In genomic region chr10:81605666-81605973, GRCm38 (mm10) we compare ENCODE assay signal across 8 mouse cellular contexts. TPM values are rescaled to one million over a fixed set of nuclear protein-coding genes. Genes with fewer than 3 reads are reported as not detected.
A peak's percentile ranks its signal among the peaks of the same experiment; 100 is the strongest.
DNase-seq lines count a peak whose midpoint lies in the region; ATAC-seq and TF ChIP-seq lines count a peak whose summit lies in the region.

No protein-coding gene starts in this region.

- no peaks in the 10 kb centered on the region for H3K36me3 ChIP-seq in heart, embryonic 11.5 days (ENCODE audit: control insufficient read depth, insufficient read depth, low read length)
- H3K36me3 ChIP-seq in C2C12 (ENCODE audit: control insufficient read depth, insufficient read depth): no peaks in the 10 kb centered on the region
- H3K36me3 ChIP-seq in forebrain, embryonic 11.5 days (ENCODE audit: control insufficient read depth, insufficient read depth, low read length): no peaks in the 10 kb centered on the region
- 0 out of 2 replicates have a peak, but pooled peaks cover 14% of the 10 kb centered on the region for H3K36me3 ChIP-seq in liver, embryonic 13.5 days

- TF ChIP-seq CTCF in C2C12 (IDR thresholded peaks at IDR 0.05; ENCODE audit: control insufficient read depth, insufficient read depth, insufficient read length): no peak

- H3K79me3 ChIP-seq in C2C12 (ENCODE audit: low read depth): no peaks in the 10 kb centered on the region

- H3K4me1 ChIP-seq in heart, embryonic 11.5 days (ENCODE audit: control insufficient read depth, insufficient read depth, low read length): peaks cover 14% of the 10 kb centered on the region
- peaks cover 5% of the 10 kb centered on the region for H3K4me1 ChIP-seq in forebrain, embryonic 11.5 days (replicated peaks; ENCODE audit: control insufficient read depth, insufficient read depth, low read length)
- H3K4me1 ChIP-seq in liver, embryonic 13.5 days (replicated peaks): peaks cover 53% of the 10 kb centered on the region

- no peak for DNase-seq in heart, postnatal 14 days
- no peak for DNase-seq in forebrain, embryonic 11.5 days (ENCODE audit: low spot score)
- DNase-seq in liver, embryonic 13.5 days: no peak
- DNase-seq in left cerebral cortex, adult 8-10 months (ENCODE audit: low spot score in 2 of 2): no peak
- DNase-seq in MN1 (ENCODE audit: low spot score): no peak
- DNase-seq in spleen, adult 18-20 months: no peak

- H3K4me3 ChIP-seq in heart, embryonic 11.5 days (ENCODE audit: low read depth, low read length): peak overlapping the region; percentile 44
- H3K4me3 ChIP-seq in C2C12 (ENCODE audit: insufficient read depth, poor library complexity, severe bottlenecking): no peak overlapping the region
- H3K4me3 ChIP-seq in forebrain, embryonic 11.5 days (ENCODE audit: low read depth, low read length): peak overlapping the region; percentile 38
- peak overlapping the region; percentile 73 for H3K4me3 ChIP-seq in liver, embryonic 13.5 days (replicated peaks)

- H3K4me2 ChIP-seq in heart, embryonic 11.5 days: peak overlapping the region; percentile 64
- peak overlapping the region; percentile 57 for H3K4me2 ChIP-seq in forebrain, embryonic 11.5 days (ENCODE audit: low read depth, low read length, severe bottlenecking)
- H3K4me2 ChIP-seq in liver, embryonic 13.5 days: peak overlapping the region; percentile 86

- intact Hi-C loops in heart, postnatal 14 days (cut with DNase I): loop anchor here (10.0 kb wide), 1 partner anchor 51 kb away; the partner anchor contains the start of gene Aes

- H3ac ChIP-seq in C2C12 (ENCODE audit: control insufficient read depth, insufficient read length, low read depth): peak overlapping the region; percentile 63

- 4% methylated on average over 14 of the region's 14 CpGs for WGBS in heart, embryonic 11.5 days (ENCODE audit: insufficient replicate concordance)
- WGBS in forebrain, embryonic 11.5 days: 6% methylated on average over 14 of the region's 14 CpGs
- WGBS in liver, embryonic 13.5 days (ENCODE audit: insufficient replicate concordance): 2% methylated on average over 14 of the region's 14 CpGs

- no peaks in the 10 kb centered on the region for H3K27me3 ChIP-seq in heart, embryonic 11.5 days (ENCODE audit: control insufficient read depth, insufficient read depth, low read length)
- no peaks in the 10 kb centered on the region for H3K27me3 ChIP-seq in C2C12 (ENCODE audit: control insufficient read depth, insufficient read depth, insufficient read length)
- H3K27me3 ChIP-seq in forebrain, embryonic 11.5 days (ENCODE audit: control insufficient read depth, insufficient read depth, low read length): peaks cover 14% of the 10 kb centered on the region
- H3K27me3 ChIP-seq in liver, embryonic 13.5 days: no peaks in the 10 kb centered on the region

- H3K9ac ChIP-seq in heart, embryonic 11.5 days (ENCODE audit: low read depth, low read length): peak overlapping the region; percentile 63
- peak overlapping the region; percentile 51 for H3K9ac ChIP-seq in forebrain, embryonic 11.5 days (ENCODE audit: low read length)
- H3K9ac ChIP-seq in liver, embryonic 13.5 days: peak overlapping the region; percentile 68

- H3K27ac ChIP-seq in heart, embryonic 11.5 days (ENCODE audit: low read depth, low read length): peak overlapping the region; percentile 70
- H3K27ac ChIP-seq in forebrain, embryonic 11.5 days (ENCODE audit: low read depth, low read length): peak overlapping the region; percentile 70
- H3K27ac ChIP-seq in liver, embryonic 13.5 days: peak overlapping the region; percentile 96

- H3K79me2 ChIP-seq in C2C12 (ENCODE audit: control insufficient read depth, insufficient read depth): no peaks in the 10 kb centered on the region

- ATAC-seq in heart, embryonic 11.5 days (replicated peaks; ENCODE audit: insufficient number of reproducible peaks, low FRiP score, low TSS enrichment): no peak
- peak; percentile 13 for ATAC-seq in forebrain, embryonic 11.5 days (replicated peaks; ENCODE audit: low FRiP score)
- peak; percentile 9; the same call in 1 of the 2 replicates for ATAC-seq in liver, embryonic 13.5 days (ENCODE audit: low read depth)

- H3K9me3 ChIP-seq in heart, embryonic 11.5 days (replicated peaks; ENCODE audit: control insufficient read depth, low read length): no peaks in the 10 kb centered on the region
- no peaks in the 10 kb centered on the region for H3K9me3 ChIP-seq in forebrain, embryonic 11.5 days (ENCODE audit: control insufficient read depth, low read length)
- no peaks in the 10 kb centered on the region for H3K9me3 ChIP-seq in liver, embryonic 13.5 days (replicated peaks)

TF ChIP-seq in C2C12, 6 proteins besides CTCF, POLR2A, EP300 and RAD21:
- TF ChIP-seq MAX (IDR thresholded peaks at IDR 0.05) (no peak), CEBPB (IDR thresholded peaks at IDR 0.05; ENCODE audit: low read depth) (no peak), MYOD1 (IDR thresholded peaks at IDR 0.05; ENCODE audit: control insufficient read depth, insufficient read length, low read depth) (no peak), USF1 (IDR thresholded peaks at IDR 0.05; ENCODE audit: low read depth) (no peak), FOSL1 (IDR thresholded peaks at IDR 0.05; ENCODE audit: insufficient read depth, low read length, poor library complexity, severe bottlenecking) (no peak), MYOG (IDR thresholded peaks at IDR 0.05; ENCODE audit: control insufficient read depth, extremely low read depth, insufficient read length) (no peak)

RNA-seq across cellular contexts. Expression of gene BC025920, which starts 0.5 kb away (rescaled TPM):
- 0.25 and 0.63 TPM in 2 replicates for polyA plus RNA-seq in heart, embryonic 11.5 days (2014; fragmentation: Nextera tagmentation; extraction: Ambion mirVana)
- total RNA-seq in heart, postnatal 14 days (2021): 1 to 10 TPM; 1.8 to 2.2 TPM
- polyA plus RNA-seq in C2C12 (2012; fragmentation: generic; extraction: Trizol): 0.25 TPM
- 1.6 and 2.1 TPM in 2 replicates for polyA plus RNA-seq in forebrain, embryonic 11.5 days (2014; fragmentation: Nextera tagmentation; extraction: Ambion mirVana)
- polyA plus RNA-seq in liver, embryonic 13.5 days (2015; fragmentation: Nextera tagmentation; extraction: Ambion mirVana): 0.50 and 0.56 TPM in 2 replicates
- 1 to 10 TPM; 3.3 to 5.4 (median 3.9) TPM for total RNA-seq in left cerebral cortex, adult 8-10 months (2022)

RNA-seq across cellular contexts. Expression of gene Tle6, which starts 4.7 kb away (rescaled TPM):
- polyA plus RNA-seq in heart, embryonic 11.5 days (2014; fragmentation: Nextera tagmentation; extraction: Ambion mirVana): 25.6 and 27.3 TPM in 2 replicates
- 10 to 100 TPM in 1 of 2 experiments, 1 to 10 TPM in 1; 8.0 to 10.2 TPM for total RNA-seq in heart, postnatal 14 days (2021)
- 8.6 TPM for polyA plus RNA-seq in C2C12 (2012; fragmentation: generic; extraction: Trizol)
- 3.9 and 7.7 TPM in 2 replicates for polyA plus RNA-seq in forebrain, embryonic 11.5 days (2014; fragmentation: Nextera tagmentation; extraction: Ambion mirVana)
- 7.3 and 7.6 TPM in 2 replicates for polyA plus RNA-seq in liver, embryonic 13.5 days (2015; fragmentation: Nextera tagmentation; extraction: Ambion mirVana)
- total RNA-seq in left cerebral cortex, adult 8-10 months (2022): 10 to 100 TPM; 10.3 to 17.2 (median 14.0) TPM

RNA-seq across cellular contexts. Expression of gene Sirt6, which starts 22.0 kb away (rescaled TPM):
- polyA plus RNA-seq in heart, embryonic 11.5 days (2014; fragmentation: Nextera tagmentation; extraction: Ambion mirVana): 21.5 and 27.3 TPM in 2 replicates
- 10 to 100 TPM; 10.7 to 11.0 TPM for total RNA-seq in heart, postnatal 14 days (2021)
- polyA plus RNA-seq in C2C12 (2012; fragmentation: generic; extraction: Trizol): 20.8 TPM
- 45.0 and 45.5 TPM in 2 replicates for polyA plus RNA-seq in forebrain, embryonic 11.5 days (2014; fragmentation: Nextera tagmentation; extraction: Ambion mirVana)
- 10.7 and 10.9 TPM in 2 replicates for polyA plus RNA-seq in liver, embryonic 13.5 days (2015; fragmentation: Nextera tagmentation; extraction: Ambion mirVana)
- total RNA-seq in left cerebral cortex, adult 8-10 months (2022): 10 to 100 TPM; 21.8 to 27.9 (median 25.2) TPM

RNA-seq across cellular contexts. Expression of gene Ankrd24, which starts 22.7 kb away (rescaled TPM):
- polyA plus RNA-seq in heart, embryonic 11.5 days (2014; fragmentation: Nextera tagmentation; extraction: Ambion mirVana): 7.2 and 8.1 TPM in 2 replicates
- total RNA-seq in heart, postnatal 14 days (2021): 10 to 100 TPM in 1 of 2 experiments, 1 to 10 TPM in 1; 9.4 to 10.9 TPM
- polyA plus RNA-seq in C2C12 (2012; fragmentation: generic; extraction: Trizol): 8.5 TPM
- 3.9 and 4.1 TPM in 2 replicates for polyA plus RNA-seq in forebrain, embryonic 11.5 days (2014; fragmentation: Nextera tagmentation; extraction: Ambion mirVana)
- polyA plus RNA-seq in liver, embryonic 13.5 days (2015; fragmentation: Nextera tagmentation; extraction: Ambion mirVana): 1.9 and 2.2 TPM in 2 replicates
- total RNA-seq in left cerebral cortex, adult 8-10 months (2022): 10 to 100 TPM; 39.7 to 47.9 (median 43.1) TPM

RNA-seq across cellular contexts. Expression of gene Tle2, which starts 31.3 kb away (rescaled TPM):
- polyA plus RNA-seq in heart, embryonic 11.5 days (2014; fragmentation: Nextera tagmentation; extraction: Ambion mirVana): 17.8 and 18.3 TPM in 2 replicates
- 10 to 100 TPM in 1 of 2 experiments, 1 to 10 TPM in 1; 9.4 to 11.2 TPM for total RNA-seq in heart, postnatal 14 days (2021)
- 7.1 TPM for polyA plus RNA-seq in C2C12 (2012; fragmentation: generic; extraction: Trizol)
- 7.2 and 8.1 TPM in 2 replicates for polyA plus RNA-seq in forebrain, embryonic 11.5 days (2014; fragmentation: Nextera tagmentation; extraction: Ambion mirVana)
- 2.3 and 2.7 TPM in 2 replicates for polyA plus RNA-seq in liver, embryonic 13.5 days (2015; fragmentation: Nextera tagmentation; extraction: Ambion mirVana)
- total RNA-seq in left cerebral cortex, adult 8-10 months (2022): 10 to 100 TPM; 36.2 to 42.3 (median 39.2) TPM
